Mouse (Mus musculus) layer of hippocampus, adult 2 months (tissue): ENCODE data around the gene Ece1. TPM values are rescaled to one million over a fixed set of nuclear protein-coding genes. Genes with fewer than 3 reads are reported as not detected.

Source experiments
- DNase-seq, 2 experiments: peaks; one replicate each; pipeline ENCODE4 v3.0.0; 2022; ENCODE audit warnings: low spot score in 2 of 2
- H3K27ac ChIP-seq: fragments of 200-600 bp; 2 replicates; pipeline ENCODE4 v1.8.1; 2022
- H3K4me3 ChIP-seq: fragments of 200-600 bp; 2 replicates; pipeline ENCODE4 v1.8.1; 2022; ENCODE audit warnings: mild to moderate bottlenecking
- CTCF ChIP-seq: fragments of 200-600 bp; conservative IDR thresholded peaks from 2 replicates; pipeline ENCODE4 v1.8.1; 2022; ENCODE audit warnings: antibody characterized with exemption, mild to moderate bottlenecking, moderate library complexity
- total RNA-seq, 2 experiments: library from RNA; stranded (reverse); gene quantifications; 2 replicates each; pipeline ENCODE4 v1.2.3; 2021

Gene Ece1
- total RNA-seq, 2 experiments from 2014 or later = 47.5 to 58.0 TPM

DNA sequence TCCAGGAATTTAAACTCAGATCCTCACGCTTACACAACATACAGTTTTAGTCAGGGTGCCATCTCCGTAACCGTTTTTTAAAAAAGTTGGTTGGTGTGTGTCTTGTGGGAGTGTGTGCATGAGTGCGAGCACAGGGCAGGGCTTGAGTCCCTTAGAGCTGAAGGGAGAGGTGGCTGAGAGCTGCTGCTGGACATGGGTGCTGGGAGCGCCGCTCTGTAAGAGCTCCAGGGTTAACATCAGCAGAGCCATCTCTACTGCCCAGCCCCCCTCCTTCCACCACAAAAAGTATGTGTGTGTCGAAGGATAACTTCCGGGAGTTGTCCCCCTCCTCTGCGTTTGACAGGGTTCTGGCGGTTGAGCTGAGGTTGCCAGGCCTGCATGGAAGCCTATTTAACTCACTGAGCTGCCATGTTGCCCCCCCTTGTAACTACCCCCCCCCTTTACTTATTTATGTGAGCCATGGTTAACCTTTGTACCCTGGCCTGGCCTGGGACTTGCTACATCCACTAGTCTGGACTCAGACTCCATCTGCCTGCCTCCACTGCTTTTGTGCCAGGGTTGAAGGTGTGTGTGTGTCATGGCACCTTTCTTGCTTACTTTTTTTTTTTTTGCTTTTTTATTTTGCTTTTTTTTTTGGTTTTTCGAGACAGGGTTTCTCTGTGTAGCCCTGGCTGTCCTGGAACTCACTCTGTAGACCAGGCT is 142.0 kb downstream of the Ece1 start:
- no peak for DNase-seq
- TF ChIP-seq CTCF = no peak
- no peak overlapping the region for H3K27ac ChIP-seq
- H3K4me3 ChIP-seq = no peak overlapping the region

DNA sequence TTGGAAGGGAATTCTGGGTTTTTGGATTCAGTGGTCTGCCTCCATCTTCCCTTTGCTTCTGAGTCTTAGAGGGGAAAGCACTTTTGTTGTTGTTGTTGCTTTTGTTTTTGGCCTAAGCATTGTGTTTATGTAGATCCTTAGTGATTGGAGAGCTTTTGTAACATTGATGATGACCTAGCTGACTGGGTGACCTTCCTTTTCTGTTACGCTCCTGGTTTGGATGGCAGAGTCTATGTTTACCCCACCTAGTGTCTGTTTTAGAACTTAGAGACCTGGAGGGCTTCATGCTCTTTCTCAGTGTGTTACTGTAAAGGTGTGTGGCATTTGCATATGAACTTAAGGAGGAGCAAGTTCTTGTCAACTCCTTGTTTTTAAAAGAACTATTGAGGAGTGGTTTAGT is 143.7 kb downstream of the Ece1 start:
- no peak for TF ChIP-seq CTCF
- no peak for DNase-seq
- Histone ChIP-seq H3K27ac (no peak overlapping the region), H3K4me3 (no peak overlapping the region)

DNA sequence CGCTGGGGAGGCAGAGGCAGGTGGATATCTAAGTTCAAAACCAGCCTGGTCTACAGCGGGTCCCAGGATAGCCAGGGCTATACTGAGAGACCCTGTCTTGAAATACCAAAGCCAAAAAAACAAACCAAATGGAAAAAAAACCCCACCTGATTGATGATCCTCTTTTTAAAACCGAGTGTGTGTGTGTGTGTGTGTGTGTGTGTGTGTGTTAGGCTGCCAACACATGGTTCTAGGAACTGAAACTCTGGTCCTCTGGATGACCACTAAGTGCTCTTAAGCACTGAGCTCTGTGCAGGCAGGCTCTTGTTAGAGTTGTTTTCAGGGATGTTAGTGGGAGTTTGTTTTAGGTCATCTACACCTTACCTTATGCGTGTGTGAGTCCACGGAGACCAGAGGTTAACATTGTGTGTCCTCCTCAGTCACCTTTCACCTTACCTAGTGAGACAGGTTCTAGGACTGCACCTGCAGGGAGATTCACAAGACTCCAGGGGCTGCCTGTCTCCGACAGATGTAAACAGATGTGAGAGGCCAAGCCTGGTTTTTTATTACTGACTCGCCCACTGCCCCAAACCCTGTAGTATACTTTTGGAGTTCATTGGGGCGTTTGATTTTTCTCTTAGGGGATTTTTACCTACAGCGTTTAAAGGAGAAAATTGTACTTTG is 145.0 kb downstream of the Ece1 start:
- Histone ChIP-seq H3K4me3 (no peak overlapping the region), H3K27ac (no peak overlapping the region)
- DNase-seq = no peak
- TF ChIP-seq CTCF = no peak

DNA sequence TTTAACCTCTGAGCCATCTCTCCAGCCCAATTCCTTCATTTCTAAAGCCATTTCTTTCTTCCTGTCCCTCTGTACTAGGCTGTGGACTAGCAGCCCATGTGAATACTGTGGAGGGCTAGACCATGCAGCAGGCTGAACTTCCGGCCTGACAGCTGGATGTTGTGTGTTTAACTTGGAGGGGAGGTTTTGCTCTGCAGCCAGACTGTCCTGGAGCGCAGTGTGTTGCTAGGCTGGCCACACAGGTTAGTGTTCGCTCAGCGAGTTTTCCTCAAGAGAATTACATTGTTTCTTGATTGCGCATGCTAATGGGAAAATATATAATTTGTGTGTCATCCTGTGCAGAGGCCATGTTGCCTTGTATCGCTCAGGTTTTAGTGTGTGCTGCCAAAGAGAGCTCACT is 146.6 kb downstream of the Ece1 start:
- DNase-seq = no peak
- no peak overlapping the region for H3K4me3 ChIP-seq
- no peak overlapping the region for H3K27ac ChIP-seq
- TF ChIP-seq CTCF = no peak

DNA sequence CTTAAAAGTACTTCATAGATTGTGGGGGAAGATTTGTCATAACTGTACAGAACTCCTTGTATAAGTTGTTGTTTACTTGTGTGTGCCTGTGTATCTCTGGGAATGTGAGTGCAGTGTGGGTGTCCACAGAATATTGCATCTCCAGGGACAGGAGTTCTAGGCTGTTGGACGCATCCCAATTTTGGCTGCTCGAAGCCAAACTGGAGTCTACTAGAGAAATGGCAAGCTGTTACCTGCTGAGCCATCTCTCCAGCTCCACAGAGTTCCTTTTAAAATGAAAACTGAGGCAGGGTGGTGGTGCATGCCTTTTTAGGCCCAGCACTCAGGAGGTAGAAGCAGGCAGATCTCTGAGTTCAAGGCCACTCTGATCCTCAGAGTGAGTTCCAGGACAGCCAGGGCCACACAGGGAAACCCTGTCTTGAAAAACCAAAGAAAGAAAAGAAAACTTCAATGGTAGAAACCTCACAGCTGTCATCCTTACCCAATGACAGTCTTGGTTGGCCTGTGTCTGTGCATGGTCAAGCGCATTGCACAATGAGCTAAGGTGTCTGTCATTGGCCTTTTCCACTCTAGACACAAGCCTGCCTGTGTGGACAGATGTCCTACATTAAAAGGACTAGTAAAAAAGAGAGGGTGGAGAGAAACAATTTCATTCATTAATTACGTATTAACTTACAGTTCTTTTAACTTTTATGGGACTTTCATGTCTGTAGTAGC is 147.9 kb downstream of the Ece1 start:
- Histone ChIP-seq H3K27ac (no peak overlapping the region), H3K4me3 (no peak overlapping the region)
- TF ChIP-seq CTCF = no peak
- no peak for DNase-seq

DNA sequence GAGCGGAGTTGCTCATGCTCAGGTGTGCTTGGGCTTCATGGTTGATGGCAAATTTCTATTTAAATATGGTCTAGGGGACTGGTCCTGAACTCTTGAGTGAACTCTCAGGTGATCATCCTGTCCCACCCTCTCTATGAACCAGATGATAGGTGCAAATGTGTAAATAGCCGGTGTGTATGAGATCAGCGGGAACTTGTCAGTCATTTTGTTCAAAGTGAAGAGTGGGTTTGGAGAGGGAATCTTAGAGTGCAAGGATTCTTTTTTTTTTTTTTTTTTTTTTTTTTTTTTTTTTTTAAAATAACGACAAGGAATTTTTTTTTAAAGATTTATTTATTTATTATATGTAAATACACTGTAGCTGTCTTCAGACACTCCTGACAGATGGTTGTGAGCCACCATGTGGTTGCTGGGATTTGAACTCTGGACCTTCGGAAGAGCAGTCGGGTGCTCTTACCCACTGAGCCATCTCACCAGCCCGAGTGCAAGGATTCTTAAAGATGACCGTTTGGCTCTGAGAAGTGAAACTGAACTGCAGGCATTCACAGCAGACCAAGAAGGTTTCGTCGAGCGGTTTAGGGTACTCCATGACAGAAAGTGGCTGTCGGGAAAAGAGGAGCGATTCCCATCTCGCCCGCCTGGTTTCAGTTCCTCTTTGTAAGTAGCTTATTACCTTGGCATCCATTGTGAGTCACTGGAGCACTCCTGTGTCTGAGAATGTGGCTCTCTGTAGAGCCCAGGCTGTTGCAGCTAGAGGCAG is 151.9 kb downstream of the Ece1 start:
- Histone ChIP-seq H3K4me3 (no peak overlapping the region), H3K27ac (no peak overlapping the region)
- no peak for TF ChIP-seq CTCF
- no peak for DNase-seq

Other genes with a start within 250 kb of the Ece1 start
- gene Rap1gap, start 197.5 kb upstream of the Ece1 start, total RNA-seq = 100 to 1,000 TPM; 281 to 291 TPM
- 1 to 10 TPM; 6.8 to 7.2 TPM for gene Alpl, start 65.9 kb upstream of the Ece1 start, total RNA-seq
- 100 to 1,000 TPM; 158 TPM for gene Eif4g3, start 130.8 kb downstream of the Ece1 start, total RNA-seq